Mouse (Mus musculus) adipose tissue, adult 10 weeks (tissue): ENCODE results near the gene Gm8300. TPM values are rescaled to one million over a fixed set of nuclear protein-coding genes. Genes with fewer than 3 reads are reported as not detected.

Source experiments
- polyA plus RNA-seq: library from polyadenylated mRNA; stranded (reverse); fragments of 350-450 nt; fragmentation: Illumina TruSeq; extraction: RNeasy Lipid Tissue Mini Kit (QIAGEN cat#74804); gene quantifications from one replicate; pipeline ENCODE4 v1.2.3, GENCODE M21; 2014; ENCODE audit warnings: low read depth, low replicate concordance

Gm8300 gene
- 0.32 TPM for polyA plus RNA-seq

GRCm38 (mm10) chr12:87514016-87514415 lies at the start of gene Gm8300:
Gene Gm8300 (plus strand): TSS chr12:87514316.

GRCm38 (mm10) chr12:87471964-87472786 lies 41.9 kb upstream of the Gm8300 start, which contains the start of gene Snw1:
Gene Snw1 (minus strand): TSS chr12:87472274.

GRCm38 (mm10) chr12:87494421-87494820 lies 19.7 kb upstream of the Gm8300 start, which contains the start of gene Gm5788:
Gene Gm5788 (plus strand): TSS chr12:87494721.

Other genes with a start within 250 kb of the Gm8300 start
- 28.9 TPM for gene Vipas39, start 248.1 kb upstream of the Gm8300 start, polyA plus RNA-seq
- 91.5 TPM for gene Ahsa1, start 247.8 kb upstream of the Gm8300 start, polyA plus RNA-seq
- 7.0 TPM for gene Ism2, start 214.6 kb upstream of the Gm8300 start, polyA plus RNA-seq
- gene Sptlc2, start 126.0 kb upstream of the Gm8300 start, polyA plus RNA-seq, result 60.3 TPM
- 97.1 TPM for gene Slirp, start 70.4 kb upstream of the Gm8300 start, polyA plus RNA-seq
- 19.1 TPM for gene Alkbh1, start 70.3 kb upstream of the Gm8300 start, polyA plus RNA-seq
- gene Snw1, start 42.0 kb upstream of the Gm8300 start, polyA plus RNA-seq, result 50.7 TPM
- gene Gm5788, start 19.6 kb upstream of the Gm8300 start, polyA plus RNA-seq, result not detected
- not detected for gene Oog1, start 88.4 kb downstream of the Gm8300 start, polyA plus RNA-seq
- gene Gm4027, start 104.6 kb downstream of the Gm8300 start, polyA plus RNA-seq, result not detected
- gene Gm16381, start 130.3 kb downstream of the Gm8300 start, polyA plus RNA-seq, result not detected